In genomic region chr8:75136256-75136655, GRCm38 (mm10) we compare ENCODE assay signal across 11 mouse cellular contexts.
"Had no signal": no experiment of that assay in that cellular context is flagged by ENCODE, and none has a peak within 500 bp of the region (broad histone marks: within the 10 kb centered on the region; RNA-seq: fewer than 3 reads in every experiment).

No protein-coding gene starts in this region.

- H3K27me3 ChIP-seq: intestine, embryonic 15.5 days; limb, embryonic 12.5 days; lung, embryonic 15.5 days; midbrain, embryonic 12.5 days had no signal

- H3K36me3 ChIP-seq: intestine, embryonic 15.5 days; midbrain, embryonic 12.5 days had no signal

- ATAC-seq: intestine, embryonic 15.5 days had no signal

- DNase-seq: kidney, adult 18-20 months; kidney, postnatal 14 days; lung, postnatal 14 days; thymus, adult 18-20 months; thymus, postnatal 25 days had no signal

- H3K27ac ChIP-seq: intestine, embryonic 15.5 days; limb, embryonic 12.5 days; macrophage; midbrain, embryonic 12.5 days had no signal

- H3K4me2 ChIP-seq: intestine, embryonic 15.5 days; limb, embryonic 12.5 days; lung, embryonic 15.5 days; midbrain, embryonic 12.5 days had no signal

- H3K9ac ChIP-seq: intestine, embryonic 15.5 days; limb, embryonic 12.5 days; lung, embryonic 15.5 days; midbrain, embryonic 12.5 days had no signal

- H3K4me3 ChIP-seq: intestine, embryonic 15.5 days; limb, embryonic 12.5 days; lung, embryonic 15.5 days; megakaryocyte, embryonic 14.5 days; midbrain, embryonic 12.5 days had no signal

- H3K9me3 ChIP-seq: intestine, embryonic 15.5 days; limb, embryonic 12.5 days; lung, embryonic 15.5 days; megakaryocyte, embryonic 14.5 days; midbrain, embryonic 12.5 days had no signal

- H3K4me1 ChIP-seq: limb, embryonic 12.5 days had no signal
